Mouse (Mus musculus): ENCODE results near the gene Rbmx.

Rbmx gene

GRCm38 (mm10) chrX:57392367-57393246 is at the start of gene Rbmx:
TSS of gene Rbmx (minus strand) at chrX:57393036.
- in situ Hi-C loops (cut with MboI; ENCODE audit: unreplicated experiment in 2 of 2): loop anchor here (5.0 to 25.0 kb wide), 4 partner anchors 55 to 755 kb away; partner anchors contain the start of genes Arhgef6 (in 1 of the 2) and Htatsf1 (in 1 of the 2)

- in situ Hi-C loops (cut with MboI; ENCODE audit: unreplicated experiment in 2 of 2): loop anchor here (10.0 to 25.0 kb wide), 2 partner anchors 241 to 1053 kb away; no protein-coding TSS in a partner anchor
Observed at GRCm38 (mm10) chrX:57433897-57434296, 41.1 kb upstream of the Rbmx start.

GRCm38 (mm10) chrX:57431610-57432009 is 38.8 kb upstream of the Rbmx start:
- in situ Hi-C loops (cut with MboI; ENCODE audit: unreplicated experiment in 2 of 2): loop anchor here (10.0 to 25.0 kb wide), 2 partner anchors 243 to 1056 kb away; no protein-coding TSS in a partner anchor

GRCm38 (mm10) chrX:57408769-57409168 is 15.9 kb upstream of the Rbmx start, which contains the start of gene Gm364:
TSS of gene Gm364 (plus strand) at chrX:57409154.
- in situ Hi-C loops (cut with MboI; ENCODE audit: unreplicated experiment in 2 of 2): loop anchor here in 1 of 2 experiments (25.0 kb wide), 1 partner anchor 1754 kb away; no protein-coding TSS in a partner anchor

- in situ Hi-C loops (cut with MboI; ENCODE audit: unreplicated experiment in 2 of 2): loop anchor here in 1 of 2 experiments (25.0 kb wide), 1 partner anchor 1759 kb away; no protein-coding TSS in a partner anchor
Observed at GRCm38 (mm10) chrX:57403651-57404050, 10.8 kb upstream of the Rbmx start.

- in situ Hi-C loops (cut with MboI; ENCODE audit: unreplicated experiment in 2 of 2): loop anchor here in 1 of 2 experiments (25.0 kb wide), 1 partner anchor 1761 kb away; no protein-coding TSS in a partner anchor
Observed at GRCm38 (mm10) chrX:57401388-57401787, 8.6 kb upstream of the Rbmx start.

GRCm38 (mm10) chrX:57393412-57393811 is 576 bp upstream of the Rbmx start:
- in situ Hi-C loops (cut with MboI; ENCODE audit: unreplicated experiment in 2 of 2): loop anchor here (5.0 to 25.0 kb wide), 4 partner anchors 56 to 756 kb away; partner anchors contain the start of genes Arhgef6 (in 1 of the 2) and Htatsf1 (in 1 of the 2)

GRCm38 (mm10) chrX:57380915-57381314 is 11.9 kb downstream of the Rbmx start:
- in situ Hi-C loops (cut with MboI; ENCODE audit: unreplicated experiment in 2 of 2): loop anchor here (25.0 kb wide), 3 partner anchors 94 to 744 kb away; partner anchors contain the start of gene Htatsf1 (in 1 of the 2)

- in situ Hi-C loops (cut with MboI; ENCODE audit: unreplicated experiment in 2 of 2): loop anchor here (25.0 kb wide), 3 partner anchors 91 to 741 kb away; partner anchors contain the start of gene Htatsf1 (in 1 of the 2)
Observed at GRCm38 (mm10) chrX:57378579-57378978, 14.3 kb downstream of the Rbmx start.

- in situ Hi-C loops (cut with MboI; ENCODE audit: unreplicated experiment in 2 of 2): loop anchor here (25.0 kb wide), 3 partner anchors 90 to 740 kb away; partner anchors contain the start of gene Htatsf1 (in 1 of the 2)
Observed at GRCm38 (mm10) chrX:57377096-57377495, 15.7 kb downstream of the Rbmx start.

GRCm38 (mm10) chrX:57374029-57374428 is 18.8 kb downstream of the Rbmx start:
- in situ Hi-C loops (cut with MboI; ENCODE audit: unreplicated experiment in 2 of 2): no loop called here

GRCm38 (mm10) chrX:57373543-57373942 is 19.3 kb downstream of the Rbmx start:
- in situ Hi-C loops (cut with MboI; ENCODE audit: unreplicated experiment in 2 of 2): no loop called here

- in situ Hi-C loops (cut with MboI; ENCODE audit: unreplicated experiment in 2 of 2): no loop called here
Observed at GRCm38 (mm10) chrX:57372965-57373364, 19.9 kb downstream of the Rbmx start.

GRCm38 (mm10) chrX:57364891-57365569 is 27.8 kb downstream of the Rbmx start:
- in situ Hi-C loops (cut with MboI; ENCODE audit: unreplicated experiment in 2 of 2): no loop called here

- in situ Hi-C loops (cut with MboI; ENCODE audit: unreplicated experiment in 2 of 2): no loop called here
Observed at GRCm38 (mm10) chrX:57359316-57359715, 33.5 kb downstream of the Rbmx start.

GRCm38 (mm10) chrX:57339220-57339619 is 53.6 kb downstream of the Rbmx start:
- in situ Hi-C loops (cut with MboI; ENCODE audit: unreplicated experiment in 2 of 2): loop anchor here in 1 of 2 experiments (5.0 to 25.0 kb wide), 2 partner anchors 53 to 277 kb away; partner anchors contain the start of genes Htatsf1 and Rbmx

GRCm38 (mm10) chrX:57338371-57339211 is 54.2 kb downstream of the Rbmx start, which contains the start of gene Arhgef6:
TSS of gene Arhgef6 (minus strand) at chrX:57338729.
- in situ Hi-C loops (cut with MboI; ENCODE audit: unreplicated experiment in 2 of 2): loop anchor here in 1 of 2 experiments (5.0 to 25.0 kb wide), 2 partner anchors 54 to 276 kb away; partner anchors contain the start of genes Htatsf1 and Rbmx

- in situ Hi-C loops (cut with MboI; ENCODE audit: unreplicated experiment in 2 of 2): loop anchor here in 1 of 2 experiments (5.0 to 25.0 kb wide), 2 partner anchors 55 to 275 kb away; partner anchors contain the start of genes Htatsf1 and Rbmx
Observed at GRCm38 (mm10) chrX:57337582-57337981, 55.3 kb downstream of the Rbmx start.

- in situ Hi-C loops (cut with MboI; ENCODE audit: unreplicated experiment in 2 of 2): loop anchor here in 1 of 2 experiments (5.0 to 25.0 kb wide), 2 partner anchors 55 to 275 kb away; partner anchors contain the start of genes Htatsf1 and Rbmx
Observed at GRCm38 (mm10) chrX:57336958-57337357, 55.9 kb downstream of the Rbmx start.
